Mouse (Mus musculus) testis, postnatal 14 days (tissue): ENCODE measurements around the gene Exoc3l2.

Experiments
- DNase-seq: peaks from one replicate; pipeline ENCODE4 v3.0.0; 2021; ENCODE audit warnings: low spot score

The Exoc3l2 gene

DNA sequence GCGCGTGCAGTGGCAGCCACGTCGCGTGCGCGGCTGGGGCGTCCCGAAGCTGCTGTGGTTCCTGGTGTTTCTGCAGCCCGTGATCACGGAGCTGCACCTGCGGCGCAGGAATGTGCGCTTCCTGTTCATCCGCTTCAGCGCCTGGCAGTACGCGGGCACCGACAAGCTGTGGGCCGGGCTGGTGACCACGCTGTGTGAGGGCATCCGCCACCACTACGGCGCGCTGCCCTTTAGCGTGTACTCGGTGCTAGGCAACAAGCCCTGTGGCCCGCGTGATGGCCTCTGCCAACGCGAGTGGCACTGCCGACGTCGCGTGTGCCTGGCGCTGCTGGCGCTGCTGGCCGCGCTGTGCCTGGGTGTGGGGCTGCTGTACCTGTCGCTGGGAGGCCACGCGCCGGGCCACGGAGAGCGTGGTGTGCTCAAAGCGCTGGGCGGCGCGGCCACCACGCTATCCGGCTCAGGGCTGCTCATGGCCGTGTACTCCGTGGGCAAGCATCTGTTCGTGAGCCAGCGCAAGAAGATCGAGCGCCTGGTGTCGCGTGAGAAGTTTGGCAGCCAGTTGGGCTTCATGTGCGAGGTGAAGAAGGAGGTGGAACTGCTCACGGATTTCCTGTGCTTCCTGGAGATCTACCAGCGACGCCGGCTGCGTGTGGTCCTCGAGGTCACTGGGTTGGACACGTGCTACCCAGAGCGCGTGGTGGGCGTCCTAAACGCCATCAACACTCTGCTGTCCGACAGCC is 60.1 kb downstream of the Exoc3l2 start:
- no peak for DNase-seq

- DNase-seq, result no peak
These were observed 60.8 kb downstream of the Exoc3l2 start for GRCm38 (mm10) chr7:19523757-19524419.

GRCm38 (mm10) chr7:19524420-19525104 is 61.4 kb downstream of the Exoc3l2 start:
- DNase-seq, result no peak

DNA sequence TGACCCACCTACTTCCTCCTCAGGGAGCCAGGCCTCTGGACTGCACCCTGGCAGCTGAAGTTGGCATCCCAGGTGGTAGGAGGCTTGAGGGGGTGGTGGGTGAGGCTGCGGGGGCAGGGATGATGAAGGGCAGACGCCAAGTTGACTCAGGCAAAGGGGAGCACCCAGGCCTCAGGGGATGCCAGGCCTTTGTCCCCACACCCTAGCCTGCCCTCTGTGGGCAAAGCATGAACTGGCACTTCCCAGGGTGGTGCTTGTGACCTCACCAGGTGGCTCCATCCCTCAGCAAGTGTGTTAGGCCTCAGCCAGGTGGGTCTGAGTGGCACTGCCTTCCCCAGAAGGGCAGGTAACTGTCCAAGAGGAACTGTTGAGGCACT is 62.0 kb downstream of the Exoc3l2 start:
- DNase-seq, result no peak

DNA sequence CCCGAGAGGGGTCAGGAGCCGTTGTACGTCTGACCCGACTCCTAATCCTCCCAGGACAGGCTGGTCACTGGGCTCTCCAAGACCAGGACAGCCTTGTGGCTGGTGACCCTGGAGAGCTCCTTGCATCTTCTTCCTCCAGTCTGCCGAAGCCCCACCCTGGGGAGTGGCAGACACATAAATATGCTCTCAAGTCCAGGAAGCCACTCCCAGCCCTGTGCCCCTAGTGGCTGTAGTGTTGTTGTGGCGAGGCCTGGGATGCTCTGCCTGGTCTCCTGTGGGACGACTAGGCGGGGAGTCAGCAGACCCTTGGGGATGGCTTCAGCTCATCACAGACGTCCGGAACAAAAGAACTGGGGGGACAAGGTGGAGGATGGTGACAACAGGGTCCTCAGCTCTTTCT is 67.9 kb downstream of the Exoc3l2 start:
- DNase-seq, result no peak

GRCm38 (mm10) chr7:19532240-19532639 is 69.1 kb downstream of the Exoc3l2 start:
- DNase-seq, result no peak

- no peak for DNase-seq
These were observed 71.5 kb downstream of the Exoc3l2 start for GRCm38 (mm10) chr7:19534676-19535075.

- no peak for DNase-seq
These were observed 77.8 kb downstream of the Exoc3l2 start for GRCm38 (mm10) chr7:19540771-19541566.

DNA sequence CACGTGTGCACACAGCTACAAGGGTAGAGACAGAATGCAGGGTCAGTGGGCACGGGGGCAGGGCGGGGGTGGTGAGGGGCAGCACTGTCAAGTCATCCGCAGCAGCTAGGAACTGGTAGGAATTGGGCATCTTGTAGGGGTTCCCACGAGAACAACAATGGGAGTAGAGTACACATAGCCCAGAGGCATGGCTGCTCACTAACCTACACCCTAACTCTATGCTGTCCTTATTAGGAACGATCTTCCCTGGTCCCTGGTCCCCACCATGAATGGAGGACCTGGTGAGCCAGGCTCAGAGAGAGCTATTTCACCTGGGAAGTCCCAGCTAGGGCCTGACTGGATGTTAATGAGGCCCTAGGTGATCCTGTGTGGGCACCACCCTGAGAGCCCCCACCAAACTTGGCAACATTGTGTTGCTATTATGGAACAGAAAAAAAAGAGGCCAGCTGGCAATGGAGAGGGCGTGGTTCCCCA is 78.6 kb downstream of the Exoc3l2 start:
- DNase-seq, result no peak

- no peak for DNase-seq
These were observed 79.1 kb downstream of the Exoc3l2 start for GRCm38 (mm10) chr7:19542155-19542691.

GRCm38 (mm10) chr7:19543584-19543983 is 80.5 kb downstream of the Exoc3l2 start:
- no peak for DNase-seq

GRCm38 (mm10) chr7:19546007-19546406 is 82.9 kb downstream of the Exoc3l2 start:
- DNase-seq, result no peak
